Mouse (Mus musculus) adrenal gland, adult 8-10 months (tissue): ENCODE results near the gene Kyat3. TPM values are rescaled to one million over a fixed set of nuclear protein-coding genes. Genes with fewer than 3 reads are reported as not detected.
"Not testable (repeated sequence)": the region's sequence is repeated elsewhere in the genome, so short reads cannot be mapped to it uniquely, and the experiment has no call there.

Source experiments
- DNase-seq: peaks from one replicate; pipeline ENCODE4 v3.0.0; 2022
- total RNA-seq, 4 experiments: library from RNA; stranded (reverse); gene quantifications; 2 replicates each; pipeline ENCODE4 v1.2.4; 2022

Kyat3 gene
- total RNA-seq, result 10 to 100 TPM; 13.6 to 25.6 (median 19.1) TPM

DNA sequence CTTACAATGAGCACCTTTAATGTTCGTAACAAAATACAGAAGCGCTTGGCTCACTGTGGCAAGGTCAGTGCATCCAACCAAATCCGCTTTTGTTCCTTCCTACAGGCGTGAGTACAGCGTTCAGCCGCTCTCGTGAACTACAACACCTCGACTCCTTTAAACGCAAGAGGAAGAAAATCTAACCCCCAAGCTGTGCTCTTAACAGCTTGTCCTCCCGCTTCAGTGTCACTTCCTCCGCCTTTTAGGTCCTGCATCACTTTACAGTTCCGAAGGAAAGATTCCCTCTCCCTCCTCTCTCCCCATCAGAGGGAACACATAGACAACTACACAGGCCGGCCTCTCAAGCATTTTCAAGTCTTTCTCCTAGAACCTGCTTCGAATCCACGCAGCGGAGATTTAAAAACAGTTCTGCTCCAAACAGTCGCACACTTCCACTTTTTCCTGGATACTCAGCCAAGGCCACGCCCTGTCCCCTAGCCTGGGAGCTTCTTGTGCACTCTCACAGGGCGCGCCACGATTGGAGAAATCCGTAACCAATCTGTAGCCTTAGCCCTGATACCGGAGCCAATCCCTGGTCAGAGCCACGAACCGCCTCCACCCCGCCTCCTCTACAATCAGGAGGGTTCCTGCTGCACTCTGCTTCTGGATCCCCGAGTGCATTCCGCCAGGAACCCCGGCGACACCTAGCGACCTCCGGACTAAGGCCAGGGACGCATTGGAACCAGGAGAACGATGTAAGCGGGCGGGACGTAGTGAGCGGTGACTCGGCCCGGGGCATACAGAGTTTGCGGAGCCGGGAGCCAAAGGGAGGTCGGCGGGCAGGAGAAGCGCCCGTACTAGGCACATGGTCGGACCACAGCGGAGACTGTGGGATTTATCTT is at the start of gene Kyat3:
Gene Kyat3, plus strand, starts transcription at position 610 of the 881 bp plus-strand sequence.
- peak; percentile 97 for DNase-seq

DNA sequence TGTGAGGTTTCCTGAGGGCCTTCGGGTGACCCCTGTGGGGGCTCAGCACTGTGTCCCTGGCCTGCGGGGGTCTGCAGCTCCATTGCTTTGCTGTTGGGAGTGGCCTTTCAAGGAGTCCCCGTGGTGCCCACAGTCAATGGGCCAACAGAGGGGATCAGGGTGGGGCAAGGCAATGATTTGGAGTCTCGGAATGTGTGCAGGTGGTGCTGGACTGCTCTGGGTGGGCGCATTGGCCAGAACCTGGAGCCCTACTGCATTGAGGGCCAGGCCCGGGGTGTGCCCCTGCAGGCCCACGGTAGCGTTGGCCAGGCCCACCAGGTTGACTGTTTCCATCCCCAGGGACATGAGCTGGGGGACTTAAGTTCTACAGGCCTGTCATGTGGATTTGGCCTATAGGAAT is 36.1 kb upstream of the Kyat3 start:
- DNase-seq, result no peak

DNA sequence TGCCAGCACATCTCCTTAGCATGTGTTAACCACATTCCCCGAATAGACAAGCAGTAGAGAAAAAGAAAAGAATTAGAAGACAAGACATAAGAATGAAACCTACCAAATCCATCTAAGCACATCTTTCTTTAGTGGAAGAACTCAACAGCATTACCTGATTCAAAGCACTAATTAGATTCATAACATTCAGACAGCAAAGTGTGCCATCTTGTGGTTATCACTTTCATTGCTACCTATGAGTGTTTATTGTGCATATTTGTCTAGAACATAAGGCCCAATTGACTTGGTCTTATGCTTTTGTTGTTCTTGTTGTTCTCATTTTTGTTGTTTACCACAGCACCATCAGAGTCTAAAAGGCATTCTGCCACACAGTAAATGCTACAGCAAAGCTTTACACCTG is 26.2 kb upstream of the Kyat3 start:
- DNase-seq, result no peak

DNA sequence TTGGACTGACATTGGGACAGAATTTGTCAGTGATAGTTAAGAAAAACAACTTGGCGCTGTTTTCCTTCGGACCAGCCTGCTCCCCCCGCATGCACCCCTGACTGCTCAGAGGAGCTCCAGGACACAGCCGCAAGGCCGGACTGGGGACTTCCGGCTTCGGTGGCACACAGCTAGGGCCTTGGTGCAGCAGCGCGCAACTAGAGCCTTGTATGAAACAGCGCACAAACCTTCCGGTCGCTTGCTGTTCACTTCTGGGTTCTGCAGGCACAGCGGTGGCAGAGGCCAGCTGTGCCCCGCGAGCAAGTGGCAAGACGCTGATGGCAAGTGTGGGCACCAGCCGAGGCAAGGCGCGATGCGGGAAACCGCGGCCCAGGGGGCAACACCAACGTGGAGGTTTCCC is 12.9 kb upstream of the Kyat3 start:
- DNase-seq, result no peak

DNA sequence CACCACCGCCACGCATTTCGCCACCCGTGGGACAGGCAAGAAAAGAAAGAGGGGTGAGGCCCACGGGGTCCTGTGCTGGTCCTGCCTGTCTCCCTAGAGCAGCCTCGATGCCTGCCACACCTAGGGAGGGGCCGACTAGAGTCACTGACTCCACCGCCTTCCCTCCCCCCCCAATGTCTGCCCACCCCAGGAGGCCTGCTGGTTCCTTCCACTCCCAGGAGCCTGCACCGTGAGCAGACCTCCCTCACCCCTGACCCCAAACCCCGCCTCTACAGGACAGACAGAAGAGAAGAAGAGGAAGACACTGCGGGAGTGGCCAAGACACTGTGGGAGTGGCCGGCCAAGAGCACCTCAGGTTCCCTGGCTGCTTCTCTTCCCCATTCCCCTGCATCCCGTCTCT is 12.5 kb upstream of the Kyat3 start:
- no peak for DNase-seq

DNA sequence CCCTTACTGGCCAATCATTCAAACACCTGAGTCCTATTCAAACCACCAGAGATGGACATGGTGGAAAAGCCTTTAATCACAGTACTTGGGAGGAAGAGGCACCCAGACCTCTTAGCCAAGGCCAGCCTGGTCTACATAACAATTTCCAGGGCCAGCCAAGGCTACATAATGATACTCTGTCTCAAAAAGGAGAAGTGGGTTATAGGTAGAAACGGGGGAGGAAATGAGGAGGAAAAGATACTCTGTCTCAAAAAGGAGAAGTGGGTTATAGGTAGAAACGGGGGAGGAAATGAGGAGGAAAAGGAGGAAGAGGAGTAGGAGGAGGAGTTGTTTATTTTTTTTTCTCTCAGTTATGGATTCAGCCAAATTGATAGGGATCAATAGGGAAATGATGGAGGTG is 4.3 kb upstream of the Kyat3 start:
- DNase-seq, result no peak

DNA sequence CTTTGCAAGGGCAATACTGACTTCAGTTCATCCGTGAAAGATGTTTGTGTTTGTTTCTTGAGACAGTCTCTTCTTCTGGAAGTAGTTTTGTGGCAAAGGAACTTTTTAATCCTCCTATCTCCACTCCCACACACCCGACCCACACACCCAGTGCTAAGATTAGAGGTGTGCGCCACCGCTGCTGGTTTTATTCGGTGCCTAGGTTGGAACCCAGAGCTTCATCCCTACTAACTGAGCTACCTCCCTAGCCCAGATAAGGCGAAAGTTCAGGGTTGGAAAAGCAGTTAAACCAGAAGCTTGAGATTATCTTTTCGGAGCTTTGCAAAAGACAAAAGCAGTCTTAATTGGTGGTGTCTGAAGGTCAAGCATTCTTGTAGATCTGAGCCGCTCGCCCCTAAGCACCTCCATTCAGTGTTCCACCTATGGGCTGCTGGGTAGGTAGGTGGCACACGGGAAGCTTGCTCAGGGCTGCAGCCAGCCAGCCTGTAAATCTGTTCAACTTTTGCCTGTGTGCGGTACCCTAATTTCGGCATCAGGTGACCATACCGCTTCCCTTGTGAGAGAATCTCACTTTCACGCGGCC is 647 bp downstream of the Kyat3 start:
- no peak for DNase-seq

DNA sequence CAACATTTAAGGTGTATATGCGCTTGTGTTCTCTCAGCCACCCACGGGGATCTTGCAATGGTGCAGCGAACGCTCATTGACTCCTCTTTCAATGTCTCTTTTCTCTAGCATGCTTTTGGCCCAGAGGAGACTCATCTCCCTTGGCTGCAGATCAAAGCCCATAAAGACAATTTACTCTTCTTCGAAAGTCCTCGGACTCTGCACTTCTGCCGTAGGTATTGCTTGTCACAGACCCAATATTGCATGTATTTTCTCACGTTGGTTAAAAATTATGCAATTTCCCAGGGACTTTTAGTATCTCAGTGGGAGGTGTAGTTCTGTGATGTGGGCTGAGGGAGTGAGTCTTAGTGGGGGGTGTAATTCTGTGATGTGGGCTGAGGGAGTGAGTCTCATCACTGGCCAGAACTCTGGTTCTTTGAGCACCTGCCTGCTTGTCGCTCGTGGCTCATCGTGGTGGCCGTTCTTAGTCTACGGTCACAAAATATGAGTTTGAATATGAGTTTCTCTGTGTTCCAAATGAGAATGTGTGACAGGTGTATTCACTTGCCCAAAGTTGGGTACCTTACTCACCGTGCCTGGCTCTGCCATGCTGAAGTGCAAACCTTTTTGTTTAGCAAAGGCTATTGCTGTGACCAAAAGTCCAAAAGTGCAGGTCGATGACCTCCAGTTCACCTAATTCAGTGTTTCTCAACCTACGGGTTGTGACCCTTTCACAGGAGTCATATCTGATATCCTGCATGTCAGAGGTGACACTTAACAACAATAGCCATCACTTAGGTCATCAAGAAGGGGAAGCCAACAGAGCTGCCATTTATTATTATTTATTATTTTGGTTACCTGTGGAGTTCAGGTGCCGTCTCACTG is 6.0 kb downstream of the Kyat3 start:
- no peak for DNase-seq

DNA sequence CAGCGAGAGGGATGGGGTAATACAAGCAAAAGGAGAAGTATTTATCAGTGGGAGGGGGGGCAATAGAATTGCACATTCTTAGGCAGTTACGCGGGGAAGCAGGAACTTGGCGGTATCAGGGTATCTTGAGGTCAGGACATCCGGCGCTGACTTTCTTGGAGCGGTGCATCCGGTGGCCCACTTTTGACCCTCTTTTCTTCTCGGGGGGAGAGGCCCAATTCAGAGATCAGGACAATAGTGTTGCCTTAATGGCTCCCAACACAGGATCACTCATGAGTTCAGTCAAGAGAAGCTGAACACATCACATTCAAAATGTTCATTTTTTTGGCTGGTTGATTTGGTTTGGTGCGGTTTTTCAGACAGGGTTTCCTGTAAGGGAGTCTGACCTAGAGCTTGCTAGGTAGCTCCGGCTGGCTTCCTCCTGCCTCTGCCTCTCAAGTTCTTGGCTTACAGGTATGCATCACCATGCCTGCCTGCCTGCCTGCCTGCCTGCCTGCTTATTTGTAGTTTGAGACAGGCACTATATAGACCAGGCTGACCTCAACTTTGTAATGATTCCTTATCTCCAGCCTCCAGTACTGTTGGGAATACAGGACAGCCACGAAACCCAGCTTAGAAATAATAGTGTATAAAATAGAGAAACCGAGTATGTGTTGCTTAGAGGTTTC is 7.5 kb downstream of the Kyat3 start:
- not testable (repeated sequence) for DNase-seq

DNA sequence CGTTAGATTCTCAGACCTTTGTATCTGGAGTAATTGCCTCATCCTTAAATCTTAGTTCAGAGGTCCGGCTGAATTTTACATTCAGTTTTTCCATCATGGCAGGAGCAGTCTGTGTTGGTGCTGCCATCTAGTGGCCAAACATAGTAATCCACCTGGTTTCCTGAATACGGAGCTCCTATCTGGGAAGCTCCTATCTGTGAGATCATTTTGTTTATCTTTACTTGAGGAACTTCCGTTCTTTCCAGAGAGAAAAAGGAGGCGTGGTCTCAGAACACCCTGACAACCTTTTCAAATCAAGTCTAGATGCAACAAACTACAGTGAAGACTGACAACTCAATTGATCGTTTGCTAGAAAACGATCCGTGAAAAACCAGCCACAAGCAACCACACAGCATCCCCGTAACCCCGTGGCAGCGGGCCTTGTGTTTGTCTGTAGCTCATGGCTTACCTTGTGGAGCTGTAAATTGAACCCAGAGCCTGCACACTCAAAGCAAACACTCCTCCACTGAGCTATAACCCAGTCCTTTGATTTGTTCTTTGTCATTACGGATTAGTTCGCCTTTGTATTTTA is 8.1 kb downstream of the Kyat3 start:
- DNase-seq, result peak; percentile 39

DNA sequence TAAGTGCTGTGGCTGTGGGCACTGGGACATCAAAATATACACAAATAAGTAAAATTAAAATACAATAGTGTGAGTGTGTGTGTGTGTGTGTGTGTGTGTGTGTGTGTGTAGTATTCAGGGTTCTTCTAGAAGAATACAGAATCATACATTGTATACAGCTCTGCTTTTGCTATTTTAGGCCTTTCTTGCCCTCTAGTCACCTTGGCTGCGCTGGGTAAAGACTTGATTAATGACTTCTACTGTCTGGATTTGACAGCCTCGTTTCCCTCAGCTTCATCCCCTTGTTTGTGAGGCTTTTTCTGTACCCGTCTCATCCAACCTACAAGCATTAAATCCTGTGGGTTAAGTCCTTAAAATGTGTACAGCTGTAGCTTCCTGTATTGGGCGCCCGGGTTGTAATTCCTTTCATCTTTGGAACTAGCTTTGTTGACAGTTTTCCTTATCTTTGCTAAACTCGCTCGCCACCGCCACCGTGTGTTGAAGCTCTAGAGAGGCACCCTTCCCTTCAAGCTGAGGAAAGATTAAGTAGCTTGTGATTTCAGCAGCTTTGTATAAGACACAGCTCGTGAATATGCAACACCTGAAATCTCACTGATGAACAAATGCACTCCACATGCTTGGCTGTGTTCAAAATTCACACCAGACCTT is 9.6 kb downstream of the Kyat3 start:
- peak; percentile 31 for DNase-seq

DNA sequence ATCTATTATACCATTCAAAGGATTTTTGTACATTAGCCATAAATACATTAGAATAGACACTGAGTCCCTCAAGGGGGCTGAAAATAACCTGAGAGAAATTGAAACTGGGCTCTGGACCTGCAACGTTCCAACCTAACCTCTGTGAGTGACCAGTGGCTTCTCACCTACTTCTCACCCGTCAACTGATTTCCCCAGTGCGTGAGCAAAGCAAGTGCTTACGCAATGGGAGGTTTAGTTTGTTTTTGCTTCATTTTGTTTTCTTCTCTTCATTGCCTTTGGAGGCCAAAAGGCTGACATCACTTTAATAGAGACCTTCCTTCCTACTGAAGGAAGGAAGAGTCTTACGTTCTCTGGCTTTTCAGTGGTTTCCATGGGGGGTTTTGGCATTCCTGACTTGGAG is 10.5 kb downstream of the Kyat3 start:
- DNase-seq, result no peak

DNA sequence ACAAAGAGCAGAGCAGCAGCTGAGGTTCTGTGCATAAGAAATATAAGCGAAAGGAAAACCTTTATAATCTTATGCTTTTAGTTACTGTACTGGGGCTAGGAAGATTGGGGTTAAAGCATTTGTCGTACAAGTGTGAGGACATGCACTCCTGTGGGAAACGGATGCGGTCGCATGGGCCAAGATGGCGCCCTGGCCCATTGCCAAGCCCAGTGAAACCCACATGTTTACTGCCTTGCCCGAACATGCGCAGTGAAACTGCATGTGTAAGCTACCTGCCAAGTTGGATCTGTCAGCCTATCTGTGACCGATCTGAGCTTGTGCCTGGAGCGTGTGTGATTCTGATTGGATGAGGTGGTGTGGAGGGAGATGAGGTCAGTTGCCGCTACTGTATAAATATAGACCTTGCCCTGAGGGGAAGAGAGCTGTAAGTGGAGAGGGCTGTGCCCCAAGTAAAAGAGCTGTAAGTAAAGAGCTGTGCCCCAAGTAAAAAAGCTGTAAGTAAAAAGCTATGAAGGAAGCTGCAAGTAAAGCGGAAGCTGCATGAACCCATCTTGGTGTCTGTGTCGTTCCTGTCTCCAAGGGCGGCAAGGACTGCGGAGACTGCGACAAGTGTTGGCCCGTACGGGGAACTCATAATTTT is 11.7 kb downstream of the Kyat3 start:
- not testable (repeated sequence) for DNase-seq

DNA sequence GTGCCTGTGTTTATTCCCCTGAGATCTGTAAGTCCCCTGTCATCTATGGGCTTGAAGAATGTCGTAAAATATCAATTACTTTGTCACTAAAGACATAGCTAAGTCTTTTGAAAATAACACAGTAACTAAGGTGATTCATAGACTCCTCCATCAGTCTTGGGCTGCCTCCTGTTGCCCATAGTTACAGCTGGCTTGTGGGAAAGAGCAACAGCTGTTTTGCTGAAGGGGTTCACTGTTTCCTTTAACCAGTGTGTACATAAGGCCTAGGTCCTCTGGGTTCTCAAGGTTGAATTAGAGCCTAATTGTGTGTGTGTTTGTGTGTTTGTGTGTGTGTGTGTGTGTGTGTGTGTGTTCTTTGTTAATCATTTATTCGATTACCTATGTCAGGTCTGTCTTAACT is 24.6 kb downstream of the Kyat3 start:
- DNase-seq, result no peak

DNA sequence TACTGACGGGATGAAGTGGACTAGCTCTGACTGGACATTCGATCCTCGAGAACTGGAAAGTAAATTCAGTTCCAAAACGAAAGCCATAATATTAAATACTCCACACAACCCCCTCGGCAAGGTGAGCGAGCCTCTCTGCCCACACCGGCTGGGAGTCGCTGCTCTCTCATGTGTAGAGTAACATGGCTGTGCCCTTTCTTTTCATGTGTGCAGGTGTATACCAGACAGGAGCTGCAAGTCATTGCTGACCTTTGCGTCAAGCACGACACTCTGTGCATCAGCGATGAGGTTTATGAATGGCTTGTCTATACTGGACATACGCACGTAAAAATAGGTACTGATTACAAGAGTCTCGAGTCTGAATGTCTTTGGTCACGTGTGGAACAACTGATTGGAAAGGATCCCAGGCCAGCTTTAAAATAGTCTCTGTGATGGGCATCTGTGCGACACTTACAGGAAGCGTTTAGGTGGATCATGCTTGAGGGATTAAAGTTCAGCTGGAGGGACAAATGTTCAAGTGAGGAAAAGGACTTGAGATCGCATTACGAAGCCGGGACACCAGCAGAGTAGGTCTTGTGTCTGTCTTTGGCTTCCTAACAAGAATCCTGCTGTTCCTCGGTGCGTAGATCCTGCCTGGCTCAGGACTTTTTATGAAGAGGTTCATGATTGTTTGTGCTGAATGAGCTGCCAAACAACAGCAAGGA is 25.3 kb downstream of the Kyat3 start:
- DNase-seq, result no peak

DNA sequence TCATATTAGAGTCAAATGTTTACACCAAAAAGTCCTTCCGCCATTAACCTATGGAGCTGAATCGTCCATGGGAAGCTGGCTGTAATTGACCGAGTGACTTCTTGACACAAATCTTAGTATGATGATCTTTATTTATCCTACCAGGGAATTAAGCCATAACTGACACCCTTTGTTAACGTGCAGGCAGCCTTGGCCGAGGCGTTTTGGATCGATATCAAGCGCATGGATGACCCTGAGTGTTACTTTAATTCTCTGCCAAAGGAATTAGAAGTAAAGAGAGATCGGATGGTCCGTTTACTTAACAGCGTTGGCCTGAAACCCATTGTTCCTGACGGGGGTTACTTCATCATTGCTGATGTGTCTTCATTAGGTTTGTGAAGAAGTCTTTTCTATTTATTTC is 33.4 kb downstream of the Kyat3 start:
- DNase-seq, result no peak

DNA sequence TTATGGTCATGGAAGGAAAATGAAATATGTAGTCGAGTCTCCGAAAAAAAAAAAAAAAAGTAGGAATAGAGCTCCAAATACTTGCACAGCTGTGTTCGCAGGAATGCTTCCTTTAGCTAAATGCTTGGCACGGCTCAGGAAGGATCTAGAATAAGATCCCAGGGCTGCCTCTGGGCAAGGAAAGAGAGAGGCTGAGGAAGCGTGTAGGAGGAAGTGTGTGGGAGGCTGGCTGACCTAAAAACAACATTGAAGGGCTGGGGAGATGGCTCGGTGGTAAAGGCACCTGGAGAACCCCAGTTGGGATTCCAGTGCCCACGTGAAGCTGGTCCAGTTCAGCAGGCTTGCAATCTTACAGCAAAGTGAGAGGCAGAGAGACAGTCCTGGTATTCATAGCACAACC is 40.0 kb downstream of the Kyat3 start:
- DNase-seq, result no peak

DNA sequence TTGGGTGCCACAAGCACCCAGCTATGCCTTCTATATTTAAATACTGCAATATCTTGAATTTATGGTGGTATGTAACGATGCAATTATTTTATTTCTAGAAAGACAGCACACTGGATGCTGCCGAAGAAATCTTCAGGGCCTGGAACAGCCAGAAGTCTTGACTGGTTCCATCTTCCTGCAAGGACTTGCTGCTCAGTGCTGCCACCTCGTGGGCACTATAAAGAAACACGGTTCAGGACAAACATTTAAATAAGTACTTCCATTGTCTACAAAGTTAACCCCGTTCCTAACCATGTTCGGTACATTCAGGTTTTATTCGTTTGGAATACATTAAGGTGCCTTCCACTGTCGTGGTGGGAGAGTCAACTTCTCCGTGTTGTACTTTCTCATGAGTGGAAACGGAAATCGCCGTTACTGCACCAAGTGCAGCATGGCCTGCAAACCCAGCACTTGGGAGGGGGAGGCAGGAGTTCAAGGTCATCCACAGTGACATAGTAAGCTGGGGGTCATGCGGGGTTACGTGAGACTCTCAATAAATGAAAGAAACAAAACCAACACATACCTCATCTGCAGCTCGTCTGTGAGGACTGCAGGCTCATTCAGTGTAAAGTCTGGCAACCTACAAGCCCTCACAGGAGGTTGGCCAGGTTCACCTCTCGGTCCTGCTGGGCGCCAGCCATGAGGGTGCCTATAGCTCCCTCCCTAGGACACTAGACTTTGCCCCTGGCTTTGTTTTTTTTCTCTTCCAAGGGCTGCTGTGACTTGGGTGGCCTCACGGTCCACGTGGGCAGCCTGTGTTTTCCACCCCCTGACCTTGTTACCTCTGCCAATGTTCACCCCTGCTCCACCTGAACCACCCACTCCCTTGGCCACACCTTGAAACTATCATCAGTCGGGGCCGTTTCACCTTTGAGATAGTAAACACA is 43.4 kb downstream of the Kyat3 start:
- no peak for DNase-seq

DNA sequence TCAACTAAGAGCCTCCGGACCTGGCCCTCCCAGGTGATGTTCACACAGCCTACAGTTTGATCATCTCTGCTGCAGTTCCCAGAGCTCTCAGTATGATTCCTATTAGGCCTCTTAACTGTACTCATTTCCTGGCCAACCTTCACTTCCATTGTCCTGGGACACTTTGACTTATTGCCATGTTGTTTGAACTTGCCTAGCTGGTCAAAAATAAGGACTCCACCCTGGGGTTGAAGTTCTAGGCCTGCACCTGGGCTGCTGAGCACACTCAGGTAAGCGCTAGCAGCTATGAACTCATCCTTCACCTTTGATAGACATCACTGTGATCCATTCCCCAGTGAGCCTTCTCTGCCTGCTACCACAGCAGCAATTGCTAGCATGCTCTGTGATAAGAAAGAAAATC is 44.2 kb downstream of the Kyat3 start:
- no peak for DNase-seq
